Mouse (Mus musculus): ENCODE results near the gene Ppfia2. TPM values are rescaled to one million over a fixed set of nuclear protein-coding genes. Genes with fewer than 3 reads are reported as not detected.

The Ppfia2 gene
- polyA plus RNA-seq, 1 experiment from 2014 or later, result 0.28 TPM

- H3K9ac ChIP-seq (ENCODE audit: low read depth, low read length), result no peak overlapping the region
- H3K4me2 ChIP-seq (replicated peaks; ENCODE audit: low read depth, low read length), result no peak overlapping the region
- no peaks in the 10 kb centered on the region for H3K27me3 ChIP-seq (ENCODE audit: control insufficient read depth, insufficient read depth, low read length)
- no peak for ATAC-seq (ENCODE audit: low FRiP score, low TSS enrichment)
- H3K9me3 ChIP-seq (ENCODE audit: control insufficient read depth, low read length), result no peaks in the 10 kb centered on the region
- 85% methylated on average over 1 of the region's 1 CpGs for WGBS
- H3K4me3 ChIP-seq (ENCODE audit: low read length), result no peak overlapping the region
- H3K27ac ChIP-seq (ENCODE audit: low read depth, low read length), result no peak overlapping the region
- no peaks in the 10 kb centered on the region for H3K4me1 ChIP-seq (ENCODE audit: control insufficient read depth, insufficient read depth, low read length)
- no peaks in the 10 kb centered on the region for H3K36me3 ChIP-seq (ENCODE audit: control insufficient read depth, insufficient read depth, low read length)
Measured at GRCm38 (mm10) chr10:106590944-106591343, 120.8 kb downstream of the Ppfia2 start.

- H3K4me3 ChIP-seq (ENCODE audit: low read length), result no peak overlapping the region
- H3K36me3 ChIP-seq (ENCODE audit: control insufficient read depth, insufficient read depth, low read length), result no peaks in the 10 kb centered on the region
- H3K9me3 ChIP-seq (ENCODE audit: control insufficient read depth, low read length), result no peaks in the 10 kb centered on the region
- no peak overlapping the region for H3K9ac ChIP-seq (ENCODE audit: low read depth, low read length)
- H3K27ac ChIP-seq (ENCODE audit: low read depth, low read length), result no peak overlapping the region
- H3K27me3 ChIP-seq (ENCODE audit: control insufficient read depth, insufficient read depth, low read length), result no peaks in the 10 kb centered on the region
- H3K4me1 ChIP-seq (ENCODE audit: control insufficient read depth, insufficient read depth, low read length), result no peaks in the 10 kb centered on the region
- WGBS, result 48% methylated on average over 1 of the region's 1 CpGs
- ATAC-seq (ENCODE audit: low FRiP score, low TSS enrichment), result no peak
- H3K4me2 ChIP-seq (replicated peaks; ENCODE audit: low read depth, low read length), result no peak overlapping the region
Measured at GRCm38 (mm10) chr10:106596976-106597375, 126.8 kb downstream of the Ppfia2 start.

GRCm38 (mm10) chr10:106603319-106603898, 133.3 kb downstream of the Ppfia2 start:
- 81% methylated on average over 5 of the region's 5 CpGs for WGBS
- Histone ChIP-seq H3K9me3 (ENCODE audit: control insufficient read depth, low read length) (no peaks in the 10 kb centered on the region), H3K4me2 (replicated peaks; ENCODE audit: low read depth, low read length) (no peak overlapping the region), H3K9ac (ENCODE audit: low read depth, low read length) (no peak overlapping the region), H3K36me3 (ENCODE audit: control insufficient read depth, insufficient read depth, low read length) (no peaks in the 10 kb centered on the region), H3K4me3 (ENCODE audit: low read length) (no peak overlapping the region), H3K27me3 (ENCODE audit: control insufficient read depth, insufficient read depth, low read length) (no peaks in the 10 kb centered on the region), H3K27ac (ENCODE audit: low read depth, low read length) (no peak overlapping the region), H3K4me1 (ENCODE audit: control insufficient read depth, insufficient read depth, low read length) (no peaks in the 10 kb centered on the region)
- no peak for ATAC-seq (ENCODE audit: low FRiP score, low TSS enrichment)

- H3K4me3 ChIP-seq (ENCODE audit: low read length), result no peak overlapping the region
- H3K9me3 ChIP-seq (ENCODE audit: control insufficient read depth, low read length), result no peaks in the 10 kb centered on the region
- 28% methylated on average over 7 of the region's 7 CpGs for WGBS
- no peak overlapping the region for H3K9ac ChIP-seq (ENCODE audit: low read depth, low read length)
- ATAC-seq (ENCODE audit: low FRiP score, low TSS enrichment), result peak; percentile 91
- no peak overlapping the region for H3K27ac ChIP-seq (ENCODE audit: low read depth, low read length)
- H3K27me3 ChIP-seq (ENCODE audit: control insufficient read depth, insufficient read depth, low read length), result no peaks in the 10 kb centered on the region
- no peaks in the 10 kb centered on the region for H3K36me3 ChIP-seq (ENCODE audit: control insufficient read depth, insufficient read depth, low read length)
- 0 out of 2 replicates have a peak overlapping the region, but pooled peaks have one; percentile 1 for H3K4me2 ChIP-seq (replicated peaks; ENCODE audit: low read depth, low read length)
- no peaks in the 10 kb centered on the region for H3K4me1 ChIP-seq (ENCODE audit: control insufficient read depth, insufficient read depth, low read length)
Measured at GRCm38 (mm10) chr10:106609177-106609981, 139.2 kb downstream of the Ppfia2 start.

- H3K4me2 ChIP-seq (replicated peaks; ENCODE audit: low read depth, low read length), result no peak overlapping the region
- H3K4me3 ChIP-seq (ENCODE audit: low read length), result no peak overlapping the region
- no peaks in the 10 kb centered on the region for H3K27me3 ChIP-seq (ENCODE audit: control insufficient read depth, insufficient read depth, low read length)
- no peak overlapping the region for H3K27ac ChIP-seq (ENCODE audit: low read depth, low read length)
- ATAC-seq (ENCODE audit: low FRiP score, low TSS enrichment), result no peak
- no peaks in the 10 kb centered on the region for H3K36me3 ChIP-seq (ENCODE audit: control insufficient read depth, insufficient read depth, low read length)
- no peaks in the 10 kb centered on the region for H3K9me3 ChIP-seq (ENCODE audit: control insufficient read depth, low read length)
- no peaks in the 10 kb centered on the region for H3K4me1 ChIP-seq (ENCODE audit: control insufficient read depth, insufficient read depth, low read length)
- 88% methylated on average over 3 of the region's 3 CpGs for WGBS
- H3K9ac ChIP-seq (ENCODE audit: low read depth, low read length), result no peak overlapping the region
Measured at GRCm38 (mm10) chr10:106610222-106610621, 140.1 kb downstream of the Ppfia2 start.

- Histone ChIP-seq H3K9ac (ENCODE audit: low read depth, low read length) (no peak overlapping the region), H3K4me2 (replicated peaks; ENCODE audit: low read depth, low read length) (no peak overlapping the region), H3K4me3 (ENCODE audit: low read length) (no peak overlapping the region), H3K27ac (ENCODE audit: low read depth, low read length) (no peak overlapping the region), H3K4me1 (ENCODE audit: control insufficient read depth, insufficient read depth, low read length) (no peaks in the 10 kb centered on the region), H3K36me3 (ENCODE audit: control insufficient read depth, insufficient read depth, low read length) (no peaks in the 10 kb centered on the region), H3K9me3 (ENCODE audit: control insufficient read depth, low read length) (no peaks in the 10 kb centered on the region), H3K27me3 (ENCODE audit: control insufficient read depth, insufficient read depth, low read length) (no peaks in the 10 kb centered on the region)
- WGBS, result 73% methylated on average over 1 of the region's 1 CpGs
- no peak for ATAC-seq (ENCODE audit: low FRiP score, low TSS enrichment)
Measured at GRCm38 (mm10) chr10:106618194-106618593, 148.1 kb downstream of the Ppfia2 start.

- WGBS, result 81% methylated on average over 1 of the region's 1 CpGs
- no peak overlapping the region for H3K9ac ChIP-seq (ENCODE audit: low read depth, low read length)
- no peak overlapping the region for H3K4me2 ChIP-seq (replicated peaks; ENCODE audit: low read depth, low read length)
- H3K4me3 ChIP-seq (ENCODE audit: low read length), result no peak overlapping the region
- ATAC-seq (ENCODE audit: low FRiP score, low TSS enrichment), result peak; percentile 24; the same call in 1 of the 2 replicates
- H3K27ac ChIP-seq (ENCODE audit: low read depth, low read length), result no peak overlapping the region
- H3K4me1 ChIP-seq (ENCODE audit: control insufficient read depth, insufficient read depth, low read length), result no peaks in the 10 kb centered on the region
- no peaks in the 10 kb centered on the region for H3K27me3 ChIP-seq (ENCODE audit: control insufficient read depth, insufficient read depth, low read length)
- H3K9me3 ChIP-seq (ENCODE audit: control insufficient read depth, low read length), result no peaks in the 10 kb centered on the region
- H3K36me3 ChIP-seq (ENCODE audit: control insufficient read depth, insufficient read depth, low read length), result no peaks in the 10 kb centered on the region
Measured at GRCm38 (mm10) chr10:106620952-106621351, 150.8 kb downstream of the Ppfia2 start.

GRCm38 (mm10) chr10:106623342-106623741, 153.2 kb downstream of the Ppfia2 start:
- H3K4me1 ChIP-seq (ENCODE audit: control insufficient read depth, insufficient read depth, low read length), result no peaks in the 10 kb centered on the region
- 83% methylated on average over 10 of the region's 10 CpGs for WGBS
- H3K9ac ChIP-seq (ENCODE audit: low read depth, low read length), result no peak overlapping the region
- no peak overlapping the region for H3K27ac ChIP-seq (ENCODE audit: low read depth, low read length)
- no peak for ATAC-seq (ENCODE audit: low FRiP score, low TSS enrichment)
- no peaks in the 10 kb centered on the region for H3K27me3 ChIP-seq (ENCODE audit: control insufficient read depth, insufficient read depth, low read length)
- H3K4me2 ChIP-seq (replicated peaks; ENCODE audit: low read depth, low read length), result no peak overlapping the region
- H3K4me3 ChIP-seq (ENCODE audit: low read length), result no peak overlapping the region
- no peaks in the 10 kb centered on the region for H3K9me3 ChIP-seq (ENCODE audit: control insufficient read depth, low read length)
- no peaks in the 10 kb centered on the region for H3K36me3 ChIP-seq (ENCODE audit: control insufficient read depth, insufficient read depth, low read length)

GRCm38 (mm10) chr10:106632171-106632935, 162.2 kb downstream of the Ppfia2 start:
- Histone ChIP-seq H3K9me3 (ENCODE audit: control insufficient read depth, low read length) (no peaks in the 10 kb centered on the region), H3K9ac (ENCODE audit: low read depth, low read length) (no peak overlapping the region), H3K4me1 (ENCODE audit: control insufficient read depth, insufficient read depth, low read length) (no peaks in the 10 kb centered on the region), H3K27me3 (ENCODE audit: control insufficient read depth, insufficient read depth, low read length) (no peaks in the 10 kb centered on the region), H3K27ac (ENCODE audit: low read depth, low read length) (no peak overlapping the region), H3K36me3 (ENCODE audit: control insufficient read depth, insufficient read depth, low read length) (no peaks in the 10 kb centered on the region), H3K4me2 (replicated peaks; ENCODE audit: low read depth, low read length) (no peak overlapping the region), H3K4me3 (ENCODE audit: low read length) (no peak overlapping the region)
- WGBS, result 64% methylated on average over 18 of the region's 18 CpGs
- peak; percentile 80; the same call in 1 of the 2 replicates for ATAC-seq (ENCODE audit: low FRiP score, low TSS enrichment)
